Mouse (Mus musculus): ENCODE data around the gene Cck.

The Cck gene

GRCm38 (mm10) chr9:121495529-121495928, at the start of gene Cck:
Gene Cck (minus strand): TSS chr9:121495694.
- peak; percentile 33 to 50 for DNase-seq

GRCm38 (mm10) chr9:121541530-121541929, 46.0 kb upstream of the Cck start:
- no peak for DNase-seq

GRCm38 (mm10) chr9:121532626-121533025, 37.1 kb upstream of the Cck start:
- no peak for DNase-seq

- no peak for DNase-seq
These were observed 33.3 kb upstream of the Cck start for GRCm38 (mm10) chr9:121528605-121529357.

GRCm38 (mm10) chr9:121526171-121526570, 30.7 kb upstream of the Cck start:
- DNase-seq = no peak

- DNase-seq = no peak
These were observed 24.6 kb upstream of the Cck start for GRCm38 (mm10) chr9:121520047-121520446.

- DNase-seq = no peak
These were observed 19.0 kb upstream of the Cck start for GRCm38 (mm10) chr9:121514462-121514861.

GRCm38 (mm10) chr9:121511911-121512310, 16.4 kb upstream of the Cck start:
- no peak for DNase-seq

GRCm38 (mm10) chr9:121506478-121507180, 11.1 kb upstream of the Cck start:
- no peak for DNase-seq

- no peak for DNase-seq
These were observed 9.9 kb upstream of the Cck start for GRCm38 (mm10) chr9:121505346-121505745.

GRCm38 (mm10) chr9:121496102-121496501, 608 bp upstream of the Cck start:
- DNase-seq = no peak

- peak in 1 of 2 experiments; percentile 30 for DNase-seq
These were observed 1.3 kb downstream of the Cck start for GRCm38 (mm10) chr9:121494006-121494767.

GRCm38 (mm10) chr9:121491592-121492240, 3.8 kb downstream of the Cck start:
- DNase-seq = no peak

- no peak for DNase-seq
These were observed 8.3 kb downstream of the Cck start for GRCm38 (mm10) chr9:121487216-121487615.

GRCm38 (mm10) chr9:121479453-121479852, 16.0 kb downstream of the Cck start:
- peak in 1 of 2 experiments; percentile 71 for DNase-seq

GRCm38 (mm10) chr9:121477305-121477911, 18.1 kb downstream of the Cck start:
- peak; percentile 54 to 75 for DNase-seq

- no peak for DNase-seq
These were observed 19.7 kb downstream of the Cck start for GRCm38 (mm10) chr9:121475488-121476452.

- DNase-seq = no peak
These were observed 20.7 kb downstream of the Cck start for GRCm38 (mm10) chr9:121474771-121475170.

GRCm38 (mm10) chr9:121469711-121470110, 25.8 kb downstream of the Cck start:
- DNase-seq = no peak

- DNase-seq = no peak
These were observed 28.0 kb downstream of the Cck start for GRCm38 (mm10) chr9:121467460-121467859.

- no peak for DNase-seq
These were observed 35.0 kb downstream of the Cck start for GRCm38 (mm10) chr9:121460527-121460926.

Measured in lung, postnatal 4 days (tissue).